Mouse (Mus musculus): ENCODE measurements around the gene Amdhd1. TPM values are rescaled to one million over a fixed set of nuclear protein-coding genes. Genes with fewer than 3 reads are reported as not detected.

The Amdhd1 gene
- polyA plus RNA-seq, 1 experiment from 2014 or later: 0.25 TPM

DNA sequence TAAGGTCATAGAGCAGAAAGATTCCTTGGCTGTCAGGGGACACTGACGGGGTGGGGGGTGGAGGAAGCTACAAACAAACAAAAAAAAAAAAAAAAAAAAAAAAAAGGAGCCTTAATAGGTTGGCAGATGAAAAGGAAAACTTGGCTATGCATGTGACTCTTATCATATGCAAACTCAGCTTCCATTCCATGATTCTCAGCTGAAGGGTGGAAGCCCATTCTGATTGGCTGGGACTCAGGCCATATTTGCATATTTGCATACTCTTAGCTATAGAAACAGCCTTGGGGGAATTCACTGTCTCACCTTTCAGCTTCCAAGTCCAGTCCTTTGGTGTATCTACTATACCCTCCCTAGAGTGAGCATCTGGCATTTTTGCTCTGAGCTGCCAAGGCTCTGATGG is 24.4 kb downstream of the Amdhd1 start:
- H3K27me3 ChIP-seq (ENCODE audit: control insufficient read depth, insufficient read depth, low read length): no peaks in the 10 kb centered on the region
- DNase-seq (ENCODE audit: low spot score) (no peak), ATAC-seq (replicated peaks; ENCODE audit: insufficient number of reproducible peaks, low FRiP score, low TSS enrichment, low read depth) (no peak)
- whole genome bisulfite sequencing: 40% methylated on average over 1 of the region's 1 CpGs
- H3K36me3 ChIP-seq (replicated peaks; ENCODE audit: control insufficient read depth, insufficient read depth, low read depth, low read length): no peaks in the 10 kb centered on the region
- no peaks in the 10 kb centered on the region for H3K9me3 ChIP-seq (replicated peaks; ENCODE audit: control insufficient read depth, low read length)
- H3K4me1 ChIP-seq (ENCODE audit: control insufficient read depth, insufficient read depth, low read length): no peaks in the 10 kb centered on the region
- no peak overlapping the region for H3K4me2 ChIP-seq (ENCODE audit: low read depth, low read length)
- no peak overlapping the region for H3K9ac ChIP-seq (replicated peaks; ENCODE audit: low read length)
- H3K4me3 ChIP-seq (ENCODE audit: low read depth, low read length): no peak overlapping the region
- H3K27ac ChIP-seq (replicated peaks; ENCODE audit: low read depth, low read length): no peak overlapping the region

DNA sequence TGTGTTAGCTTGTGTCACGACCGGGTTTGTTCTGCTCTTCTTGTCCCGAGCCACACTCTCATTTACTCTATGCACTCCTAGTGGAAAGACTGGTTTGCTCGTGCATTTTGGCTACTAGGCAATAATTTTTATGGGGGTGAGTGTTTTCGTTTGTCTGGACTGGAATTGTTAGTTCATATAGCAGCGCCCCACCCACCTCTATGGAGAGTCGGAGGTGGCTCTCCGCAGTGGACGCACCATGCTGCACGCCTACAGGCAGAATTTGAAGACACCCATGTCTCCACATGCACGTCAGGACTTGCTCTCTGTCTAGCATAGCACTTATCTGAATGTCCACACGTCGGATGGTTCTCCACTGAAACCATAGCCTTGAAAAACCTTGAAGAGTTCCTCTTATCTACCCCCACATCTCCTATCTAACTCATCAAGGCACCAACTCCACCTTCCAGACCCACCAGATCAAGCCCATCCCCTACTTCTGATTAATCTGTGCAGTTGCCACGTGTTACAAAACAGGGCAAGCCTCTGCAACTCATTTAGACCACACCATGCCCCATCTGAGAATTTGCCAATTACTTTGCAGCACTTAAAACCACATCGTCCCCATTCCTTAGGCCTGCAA is 30.2 kb downstream of the Amdhd1 start:
- H3K36me3 ChIP-seq (replicated peaks; ENCODE audit: control insufficient read depth, insufficient read depth, low read depth, low read length): no peaks in the 10 kb centered on the region
- no peak overlapping the region for H3K9ac ChIP-seq (replicated peaks; ENCODE audit: low read length)
- no peaks in the 10 kb centered on the region for H3K9me3 ChIP-seq (replicated peaks; ENCODE audit: control insufficient read depth, low read length)
- no peak for DNase-seq (ENCODE audit: low spot score)
- no peak overlapping the region for H3K4me3 ChIP-seq (ENCODE audit: low read depth, low read length)
- ATAC-seq (replicated peaks; ENCODE audit: insufficient number of reproducible peaks, low FRiP score, low TSS enrichment, low read depth): no peak
- no peaks in the 10 kb centered on the region for H3K4me1 ChIP-seq (ENCODE audit: control insufficient read depth, insufficient read depth, low read length)
- H3K27me3 ChIP-seq (ENCODE audit: control insufficient read depth, insufficient read depth, low read length): no peaks in the 10 kb centered on the region
- no peak overlapping the region for H3K4me2 ChIP-seq (ENCODE audit: low read depth, low read length)
- 84% methylated on average over 15 of the region's 15 CpGs for WGBS
- no peak overlapping the region for H3K27ac ChIP-seq (replicated peaks; ENCODE audit: low read depth, low read length)

- H3K27me3 ChIP-seq (ENCODE audit: control insufficient read depth, insufficient read depth, low read length): no peaks in the 10 kb centered on the region
- H3K9me3 ChIP-seq (replicated peaks; ENCODE audit: control insufficient read depth, low read length): no peaks in the 10 kb centered on the region
- ATAC-seq (replicated peaks; ENCODE audit: insufficient number of reproducible peaks, low FRiP score, low TSS enrichment, low read depth) (no peak), DNase-seq (ENCODE audit: low spot score) (no peak)
- no peak overlapping the region for H3K9ac ChIP-seq (replicated peaks; ENCODE audit: low read length)
- no peak overlapping the region for H3K4me2 ChIP-seq (ENCODE audit: low read depth, low read length)
- WGBS: 74% methylated on average over 7 of the region's 7 CpGs
- no peak overlapping the region for H3K27ac ChIP-seq (replicated peaks; ENCODE audit: low read depth, low read length)
- H3K36me3 ChIP-seq (replicated peaks; ENCODE audit: control insufficient read depth, insufficient read depth, low read depth, low read length): no peaks in the 10 kb centered on the region
- H3K4me1 ChIP-seq (ENCODE audit: control insufficient read depth, insufficient read depth, low read length): no peaks in the 10 kb centered on the region
- no peak overlapping the region for H3K4me3 ChIP-seq (ENCODE audit: low read depth, low read length)
Measured at GRCm38 (mm10) chr10:93508383-93508970, 31.4 kb downstream of the Amdhd1 start.

- H3K9me3 ChIP-seq (replicated peaks; ENCODE audit: control insufficient read depth, low read length): no peaks in the 10 kb centered on the region
- no peaks in the 10 kb centered on the region for H3K27me3 ChIP-seq (ENCODE audit: control insufficient read depth, insufficient read depth, low read length)
- no peak for DNase-seq (ENCODE audit: low spot score)
- ATAC-seq (replicated peaks; ENCODE audit: insufficient number of reproducible peaks, low FRiP score, low TSS enrichment, low read depth): no peak
- H3K4me1 ChIP-seq (ENCODE audit: control insufficient read depth, insufficient read depth, low read length): no peaks in the 10 kb centered on the region
- H3K36me3 ChIP-seq (replicated peaks; ENCODE audit: control insufficient read depth, insufficient read depth, low read depth, low read length): no peaks in the 10 kb centered on the region
- no peak overlapping the region for H3K4me2 ChIP-seq (ENCODE audit: low read depth, low read length)
- WGBS: 68% methylated on average over 10 of the region's 10 CpGs
- H3K4me3 ChIP-seq (ENCODE audit: low read depth, low read length): no peak overlapping the region
- H3K27ac ChIP-seq (replicated peaks; ENCODE audit: low read depth, low read length): no peak overlapping the region
- H3K9ac ChIP-seq (replicated peaks; ENCODE audit: low read length): no peak overlapping the region
Measured at GRCm38 (mm10) chr10:93501346-93501745, 38.5 kb downstream of the Amdhd1 start.

- peak; percentile 50 for DNase-seq (ENCODE audit: low spot score)
- Histone ChIP-seq H3K9me3 (replicated peaks; ENCODE audit: control insufficient read depth, low read length) (no peaks in the 10 kb centered on the region), H3K27ac (replicated peaks; ENCODE audit: low read depth, low read length) (no peak overlapping the region), H3K36me3 (replicated peaks; ENCODE audit: control insufficient read depth, insufficient read depth, low read depth, low read length) (no peaks in the 10 kb centered on the region), H3K4me1 (ENCODE audit: control insufficient read depth, insufficient read depth, low read length) (no peaks in the 10 kb centered on the region), H3K4me2 (ENCODE audit: low read depth, low read length) (no peak overlapping the region), H3K27me3 (ENCODE audit: control insufficient read depth, insufficient read depth, low read length) (no peaks in the 10 kb centered on the region), H3K4me3 (ENCODE audit: low read depth, low read length) (no peak overlapping the region), H3K9ac (replicated peaks; ENCODE audit: low read length) (no peak overlapping the region)
- no peak for ATAC-seq (replicated peaks; ENCODE audit: insufficient number of reproducible peaks, low FRiP score, low TSS enrichment, low read depth)
- WGBS: 26% methylated on average over 10 of the region's 10 CpGs
Measured at GRCm38 (mm10) chr10:93500864-93501263, 39.0 kb downstream of the Amdhd1 start.

GRCm38 (mm10) chr10:93490451-93490850 is 49.4 kb downstream of the Amdhd1 start:
- Histone ChIP-seq H3K27me3 (ENCODE audit: control insufficient read depth, insufficient read depth, low read length) (no peaks in the 10 kb centered on the region), H3K9ac (replicated peaks; ENCODE audit: low read length) (no peak overlapping the region), H3K36me3 (replicated peaks; ENCODE audit: control insufficient read depth, insufficient read depth, low read depth, low read length) (no peaks in the 10 kb centered on the region), H3K4me3 (ENCODE audit: low read depth, low read length) (no peak overlapping the region), H3K9me3 (replicated peaks; ENCODE audit: control insufficient read depth, low read length) (no peaks in the 10 kb centered on the region), H3K4me1 (ENCODE audit: control insufficient read depth, insufficient read depth, low read length) (no peaks in the 10 kb centered on the region), H3K27ac (replicated peaks; ENCODE audit: low read depth, low read length) (no peak overlapping the region), H3K4me2 (ENCODE audit: low read depth, low read length) (no peak overlapping the region)
- ATAC-seq (replicated peaks; ENCODE audit: insufficient number of reproducible peaks, low FRiP score, low TSS enrichment, low read depth): no peak
- 46% methylated on average over 4 of the region's 4 CpGs for WGBS
- no peak for DNase-seq (ENCODE audit: low spot score)

- no peak for ATAC-seq (replicated peaks; ENCODE audit: insufficient number of reproducible peaks, low FRiP score, low TSS enrichment, low read depth)
- no peak overlapping the region for H3K27ac ChIP-seq (replicated peaks; ENCODE audit: low read depth, low read length)
- no peaks in the 10 kb centered on the region for H3K27me3 ChIP-seq (ENCODE audit: control insufficient read depth, insufficient read depth, low read length)
- no peaks in the 10 kb centered on the region for H3K9me3 ChIP-seq (replicated peaks; ENCODE audit: control insufficient read depth, low read length)
- no peaks in the 10 kb centered on the region for H3K4me1 ChIP-seq (ENCODE audit: control insufficient read depth, insufficient read depth, low read length)
- H3K9ac ChIP-seq (replicated peaks; ENCODE audit: low read length): no peak overlapping the region
- 78% methylated on average over 6 of the region's 6 CpGs for WGBS
- no peaks in the 10 kb centered on the region; the same call in 1 of the 2 replicates for H3K36me3 ChIP-seq (replicated peaks; ENCODE audit: control insufficient read depth, insufficient read depth, low read depth, low read length)
- no peak overlapping the region for H3K4me3 ChIP-seq (ENCODE audit: low read depth, low read length)
- DNase-seq (ENCODE audit: low spot score): no peak
- H3K4me2 ChIP-seq (ENCODE audit: low read depth, low read length): no peak overlapping the region
Measured at GRCm38 (mm10) chr10:93488828-93489226, 51.0 kb downstream of the Amdhd1 start.

- no peaks in the 10 kb centered on the region for H3K9me3 ChIP-seq (replicated peaks; ENCODE audit: control insufficient read depth, low read length)
- no peak for ATAC-seq (replicated peaks; ENCODE audit: insufficient number of reproducible peaks, low FRiP score, low TSS enrichment, low read depth)
- no peaks in the 10 kb centered on the region for H3K27me3 ChIP-seq (ENCODE audit: control insufficient read depth, insufficient read depth, low read length)
- no peak for DNase-seq (ENCODE audit: low spot score)
- no peak within 1 kb of the TSS for H3K27ac ChIP-seq (replicated peaks; ENCODE audit: low read depth, low read length)
- H3K4me2 ChIP-seq (ENCODE audit: low read depth, low read length): no peak within 1 kb of the TSS
- no peaks in the 10 kb centered on the region; the same call in 1 of the 2 replicates for H3K36me3 ChIP-seq (replicated peaks; ENCODE audit: control insufficient read depth, insufficient read depth, low read depth, low read length)
- 74% methylated on average over 17 of the region's 17 CpGs for WGBS
- no peak within 1 kb of the TSS for H3K4me3 ChIP-seq (ENCODE audit: low read depth, low read length)
- H3K9ac ChIP-seq (replicated peaks; ENCODE audit: low read length): no peak within 1 kb of the TSS
- H3K4me1 ChIP-seq (ENCODE audit: control insufficient read depth, insufficient read depth, low read length): no peaks in the 10 kb centered on the region
Measured at GRCm38 (mm10) chr10:93488066-93488827, 51.6 kb downstream of the Amdhd1 start, which contains the start of gene Hal. Hal (plus strand) TSS chr10:93488768.
